Mouse (Mus musculus): ENCODE results near the gene Camk2n1. TPM values are rescaled to one million over a fixed set of nuclear protein-coding genes. Genes with fewer than 3 reads are reported as not detected.
"Not testable (repeated sequence)": the region's sequence is repeated elsewhere in the genome, so short reads cannot be mapped to it uniquely, and the experiment has no call there.

Gene Camk2n1
- total and polyA plus RNA-seq, 3 experiments, result 0.10 TPM; not detected in 2

DNA sequence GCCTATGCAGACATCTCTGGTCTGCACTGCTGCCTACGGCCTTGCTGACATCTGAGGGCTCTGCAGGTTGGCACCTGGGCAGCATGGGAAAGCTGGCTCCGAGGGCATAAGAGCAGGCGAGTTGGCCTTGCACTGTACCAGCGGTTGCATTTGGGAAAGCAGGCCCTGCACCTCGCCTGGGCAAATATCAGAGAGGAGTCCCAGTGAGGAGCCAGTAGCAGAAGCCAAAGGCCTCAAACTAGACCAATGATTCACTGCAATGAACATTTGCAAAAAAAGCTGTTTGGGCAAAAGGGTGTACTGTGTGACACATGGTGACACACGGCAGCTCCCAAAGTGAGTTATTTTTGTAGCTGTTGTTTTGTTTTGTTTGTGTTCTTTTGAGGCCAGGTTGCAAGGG lies 29.1 kb upstream of the Camk2n1 start:
- DNase-seq (ENCODE audit: low read depth, low spot score), result no peak
- Histone ChIP-seq H3K27me3 (ENCODE audit: control insufficient read depth in 1 of 2, insufficient read depth in 2 of 2, low read length in 2 of 2) (peaks cover 0 to 2% of the 10 kb centered on the region in 2 experiments; a peak in 1 of 4 replicates), H3K4me1 (ENCODE audit: control insufficient read depth in 1 of 2, insufficient read depth in 2 of 2, low read length in 2 of 2) (peaks cover 0 to 10% of the 10 kb centered on the region in 2 experiments; a peak in 2 of 4 replicates), H3K36me3 (ENCODE audit: control insufficient read depth in 1 of 2, insufficient read depth in 2 of 2, low read length in 2 of 2) (no peaks in the 10 kb centered on the region), H3K79me2 (ENCODE audit: control insufficient read depth, insufficient read depth, low read length, poor library complexity) (no peaks in the 10 kb centered on the region), H3K4me3 (ENCODE audit: control insufficient read depth in 1 of 2, insufficient read depth in 1 of 2, low read depth in 2 of 2, low read length in 2 of 2) (no peak overlapping the region), H3K9me3 (replicated peaks; ENCODE audit: insufficient read depth, low read length) (no peaks in the 10 kb centered on the region), H3K27ac (ENCODE audit: control insufficient read depth, low read depth, low read length) (no peak overlapping the region), H3K9ac (ENCODE audit: control insufficient read depth, low read depth, low read length, poor library complexity, severe bottlenecking) (no peak overlapping the region)
- no peak for TF ChIP-seq SMC3 (IDR thresholded peaks at IDR 0.05; ENCODE audit: low read depth, low read length)
- no peak for TF ChIP-seq MXI1 (IDR thresholded peaks at IDR 0.05; ENCODE audit: low read depth, low read length)

DNA sequence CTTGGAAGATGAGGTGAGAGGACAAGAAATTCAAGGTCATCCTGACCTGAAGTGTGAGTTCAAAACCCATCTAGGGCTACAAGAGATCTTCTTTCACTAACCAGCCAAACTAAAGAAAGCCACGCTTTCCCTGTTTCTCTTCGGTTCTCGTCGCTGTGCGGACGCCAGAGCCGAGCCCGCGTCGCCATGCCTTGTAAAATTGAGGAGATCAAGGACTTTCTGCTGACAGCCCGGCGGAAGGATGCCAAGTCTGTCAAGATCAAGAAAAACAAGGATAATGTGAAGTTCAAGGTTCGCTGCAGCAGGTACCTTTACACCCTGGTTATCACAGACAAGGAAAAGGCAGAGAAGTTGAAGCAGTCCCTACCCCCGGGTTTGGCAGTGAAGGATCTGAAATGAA lies 28.5 kb upstream of the Camk2n1 start:
- not testable (repeated sequence) for H3K27me3 ChIP-seq (ENCODE audit: control insufficient read depth in 1 of 2, insufficient read depth in 2 of 2, low read length in 2 of 2); H3K27ac ChIP-seq (ENCODE audit: control insufficient read depth, low read depth, low read length); H3K9ac ChIP-seq (ENCODE audit: control insufficient read depth, low read depth, low read length, poor library complexity, severe bottlenecking); DNase-seq (ENCODE audit: low read depth, low spot score); H3K4me3 ChIP-seq (ENCODE audit: control insufficient read depth in 1 of 2, insufficient read depth in 1 of 2, low read depth in 2 of 2, low read length in 2 of 2); H3K9me3 ChIP-seq (replicated peaks; ENCODE audit: insufficient read depth, low read length); H3K79me2 ChIP-seq (ENCODE audit: control insufficient read depth, insufficient read depth, low read length, poor library complexity); H3K4me1 ChIP-seq (ENCODE audit: control insufficient read depth in 1 of 2, insufficient read depth in 2 of 2, low read length in 2 of 2); H3K36me3 ChIP-seq (ENCODE audit: control insufficient read depth in 1 of 2, insufficient read depth in 2 of 2, low read length in 2 of 2)

DNA sequence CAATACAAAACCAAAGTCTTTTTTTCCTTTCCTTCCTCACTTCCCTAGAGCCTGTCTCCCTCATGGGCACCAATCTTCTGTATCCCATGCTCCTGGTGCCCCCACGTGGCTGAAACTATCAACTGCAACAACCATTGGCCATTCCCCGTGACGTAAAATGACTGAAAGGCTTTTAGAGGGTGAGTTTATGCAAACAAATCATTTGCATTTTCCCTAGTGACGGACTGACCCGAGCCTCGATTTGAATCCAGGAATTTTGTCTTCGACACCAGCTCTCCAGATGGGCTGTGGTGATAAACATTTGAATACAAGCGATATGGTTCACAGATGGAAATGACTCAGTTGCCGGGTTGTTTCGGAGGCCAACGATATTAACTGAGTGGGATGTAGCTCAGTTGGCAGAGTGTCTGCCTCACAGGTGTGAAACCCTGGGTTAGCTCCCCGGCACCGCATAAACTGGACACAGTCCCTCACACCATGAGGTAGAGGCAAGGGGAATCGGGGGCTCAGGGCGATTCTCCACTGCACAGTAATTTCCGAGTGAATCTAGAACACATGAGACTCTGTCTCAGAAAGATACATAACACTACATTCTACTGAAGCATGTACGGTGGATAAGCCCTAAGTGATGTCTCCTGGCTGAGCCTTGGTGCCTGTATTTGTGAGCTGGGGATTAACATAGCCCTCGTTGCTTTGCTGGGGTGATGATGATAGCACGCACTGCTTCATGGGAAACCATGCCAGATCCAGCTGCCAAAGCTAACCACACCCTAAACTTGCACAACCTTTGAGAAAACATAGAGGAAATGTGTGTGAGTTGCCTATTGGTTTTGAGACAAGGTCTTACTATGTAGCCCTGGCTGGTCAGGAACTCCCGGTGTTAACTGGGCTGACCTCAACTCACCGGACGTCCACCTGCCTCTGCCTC lies 27.1 kb upstream of the Camk2n1 start:
- peaks cover 0 to 2% of the 10 kb centered on the region in 2 experiments; a peak in 1 of 4 replicates for H3K27me3 ChIP-seq (ENCODE audit: control insufficient read depth in 1 of 2, insufficient read depth in 2 of 2, low read length in 2 of 2)
- peaks cover 1 to 10% of the 10 kb centered on the region in 2 experiments for H3K4me1 ChIP-seq (ENCODE audit: control insufficient read depth in 1 of 2, insufficient read depth in 2 of 2, low read length in 2 of 2)
- H3K79me2 ChIP-seq (ENCODE audit: control insufficient read depth, insufficient read depth, low read length, poor library complexity), result no peaks in the 10 kb centered on the region
- H3K9me3 ChIP-seq (replicated peaks; ENCODE audit: insufficient read depth, low read length), result no peaks in the 10 kb centered on the region
- peaks cover 0 to under 1% of the 10 kb centered on the region in 2 experiments; a peak in 2 of 4 replicates for H3K36me3 ChIP-seq (ENCODE audit: control insufficient read depth in 1 of 2, insufficient read depth in 2 of 2, low read length in 2 of 2)
- H3K9ac ChIP-seq (ENCODE audit: control insufficient read depth, low read depth, low read length, poor library complexity, severe bottlenecking), result peak overlapping the region; percentile 48
- peak overlapping the region; percentile 49 to 54 for H3K4me3 ChIP-seq (ENCODE audit: control insufficient read depth in 1 of 2, insufficient read depth in 1 of 2, low read depth in 2 of 2, low read length in 2 of 2)
- peak; percentile 84 for DNase-seq (ENCODE audit: low read depth, low spot score)
- H3K27ac ChIP-seq (ENCODE audit: control insufficient read depth, low read depth, low read length), result peak overlapping the region; percentile 28; the same call in 1 of the 2 replicates
- TF ChIP-seq MAZ (IDR thresholded peaks at IDR 0.05; ENCODE audit: low read depth, low read length) (no peak), MYB (IDR thresholded peaks at IDR 0.05; ENCODE audit: low read depth, low read length) (no peak), MEF2A (IDR thresholded peaks at IDR 0.05; ENCODE audit: extremely low read depth, insufficient replicate concordance, low read depth, low read length, poor library complexity, severe bottlenecking) (no peak), SIN3A (IDR thresholded peaks at IDR 0.05; ENCODE audit: low read length) (0 out of 2 replicates have a peak, but pooled peaks have one; percentile 10), JUND (IDR thresholded peaks at IDR 0.05; ENCODE audit: low read depth, low read length) (no peak), POLR2AphosphoS5 (IDR thresholded peaks at IDR 0.05; ENCODE audit: borderline replicate concordance, low read depth, low read length) (no peak), MXI1 (IDR thresholded peaks at IDR 0.05; ENCODE audit: low read depth, low read length) (no peak), ZC3H11A (IDR thresholded peaks at IDR 0.05; ENCODE audit: low read depth, low read length) (peak; percentile 40), GATA1 (IDR thresholded peaks at IDR 0.05; ENCODE audit: low read depth, low read length) (peak; percentile 53; the same call in 1 of the 2 replicates), KAT2A (conservative IDR thresholded peaks at IDR 0.05; ENCODE audit: low read depth, low read length) (no peak), UBTF (IDR thresholded peaks at IDR 0.05; ENCODE audit: borderline replicate concordance, insufficient read depth, low read depth, low read length) (no peak), ZKSCAN1 (IDR thresholded peaks at IDR 0.05; ENCODE audit: low read depth, low read length) (no peak), CTCF (IDR thresholded peaks at IDR 0.05 in 2 of 3, conservative IDR thresholded peaks at IDR 0.05 in 1 of 3; ENCODE audit: control insufficient read depth in 1 of 3, insufficient read depth in 1 of 3, low read depth in 2 of 3, low read length in 3 of 3, poor library complexity in 1 of 3, severe bottlenecking in 1 of 3) (peak; percentile 50 to 67 (median 65)), SMC3 (IDR thresholded peaks at IDR 0.05; ENCODE audit: low read depth, low read length) (peak; percentile 65), MAFK (IDR thresholded peaks at IDR 0.05; ENCODE audit: borderline replicate concordance, low read depth, low read length) (no peak), USF1 (IDR thresholded peaks at IDR 0.05; ENCODE audit: low read depth, low read length) (peak; percentile 32; the same call in 1 of the 2 replicates), TAL1 (IDR thresholded peaks at IDR 0.05; ENCODE audit: low read length) (peak; percentile 34), ZMIZ1 (IDR thresholded peaks at IDR 0.05; ENCODE audit: low read depth, low read length) (no peak), CHD1 (IDR thresholded peaks at IDR 0.05; ENCODE audit: low read depth, low read length) (no peak), RAD21 (IDR thresholded peaks at IDR 0.05; ENCODE audit: low read depth, low read length) (peak; percentile 60), GABPA (IDR thresholded peaks at IDR 0.05; ENCODE audit: low read depth, low read length) (no peak), HCFC1 (IDR thresholded peaks at IDR 0.05; ENCODE audit: low read depth, low read length) (no peak), E2F4 (IDR thresholded peaks at IDR 0.05; ENCODE audit: borderline replicate concordance, low read depth, low read length) (no peak)
